Mouse (Mus musculus): ENCODE data around the gene Srbd1. TPM values are rescaled to one million over a fixed set of nuclear protein-coding genes. Genes with fewer than 3 reads are reported as not detected.

Gene Srbd1
- polyA plus RNA-seq, 1 experiment from 2014 or later, result 13.3 TPM

DNA sequence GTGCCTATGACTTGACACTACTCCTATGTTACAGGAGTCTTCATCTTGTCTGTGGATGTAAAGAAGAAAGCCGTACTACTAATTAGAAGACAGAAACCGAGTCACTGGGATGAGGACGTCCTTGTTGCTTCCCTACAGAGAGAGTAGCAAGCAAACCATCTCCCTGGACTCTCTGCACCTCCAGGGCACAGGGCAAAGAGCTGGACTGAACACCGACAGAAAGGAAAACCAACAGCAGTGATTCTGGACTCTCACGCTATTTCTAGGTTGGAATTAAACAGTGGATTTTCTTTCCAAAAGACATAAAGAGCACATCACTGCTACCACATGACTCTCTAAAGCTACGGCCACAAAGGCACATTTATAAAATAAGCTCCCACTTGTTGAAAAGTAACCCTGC, 110.3 kb downstream of the Srbd1 start:
- WGBS, result 87% methylated on average over 6 of the region's 6 CpGs
- no peaks in the 10 kb centered on the region for H3K36me3 ChIP-seq (ENCODE audit: control insufficient read depth, insufficient read depth, low read length)
- no peak overlapping the region for H3K4me2 ChIP-seq (ENCODE audit: low read length)
- no peaks in the 10 kb centered on the region for H3K9me3 ChIP-seq (ENCODE audit: control insufficient read depth, low read length)
- H3K4me1 ChIP-seq (ENCODE audit: control insufficient read depth, insufficient read depth, low read depth, low read length), result no peaks in the 10 kb centered on the region
- no peaks in the 10 kb centered on the region for H3K27me3 ChIP-seq (replicated peaks; ENCODE audit: control insufficient read depth, insufficient read depth, low read length)
- H3K4me3 ChIP-seq (ENCODE audit: low read length), result no peak overlapping the region
- ATAC-seq, result no peak
- no peak overlapping the region for H3K27ac ChIP-seq (ENCODE audit: low read depth, low read length)
- no peak overlapping the region for H3K9ac ChIP-seq (ENCODE audit: low read depth, low read length)

GRCm38 (mm10) chr17:86032113-86032714, 112.8 kb downstream of the Srbd1 start:
- WGBS, result 78% methylated on average over 3 of the region's 3 CpGs
- H3K36me3 ChIP-seq (ENCODE audit: control insufficient read depth, insufficient read depth, low read length), result no peaks in the 10 kb centered on the region
- H3K9me3 ChIP-seq (ENCODE audit: control insufficient read depth, low read length), result no peaks in the 10 kb centered on the region
- H3K4me3 ChIP-seq (ENCODE audit: low read length), result no peak overlapping the region
- no peak overlapping the region for H3K9ac ChIP-seq (ENCODE audit: low read depth, low read length)
- no peaks in the 10 kb centered on the region for H3K27me3 ChIP-seq (replicated peaks; ENCODE audit: control insufficient read depth, insufficient read depth, low read length)
- no peak overlapping the region for H3K4me2 ChIP-seq (ENCODE audit: low read length)
- no peak overlapping the region for H3K27ac ChIP-seq (ENCODE audit: low read depth, low read length)
- no peaks in the 10 kb centered on the region for H3K4me1 ChIP-seq (ENCODE audit: control insufficient read depth, insufficient read depth, low read depth, low read length)
- ATAC-seq, result no peak

DNA sequence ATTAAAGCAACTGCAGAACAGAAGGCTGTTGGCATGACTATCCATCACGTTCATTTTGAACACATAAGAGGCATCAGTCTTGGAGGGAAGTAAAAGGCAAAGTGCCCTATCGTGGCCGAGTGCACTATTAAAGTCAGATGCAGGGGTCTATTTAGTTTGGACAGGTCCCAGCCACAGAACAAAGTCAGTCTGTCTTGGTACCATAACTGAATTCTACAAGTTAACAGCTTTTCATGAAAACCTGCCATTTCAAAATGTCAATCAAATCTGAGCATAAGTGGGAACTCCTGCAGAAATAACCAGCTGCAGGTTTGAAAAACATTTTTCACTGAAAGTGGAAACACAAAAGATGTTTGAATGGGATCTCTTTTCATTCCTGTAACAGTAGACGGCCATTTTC, 115.0 kb downstream of the Srbd1 start:
- Histone ChIP-seq H3K27me3 (replicated peaks; ENCODE audit: control insufficient read depth, insufficient read depth, low read length) (no peaks in the 10 kb centered on the region), H3K4me2 (ENCODE audit: low read length) (no peak overlapping the region), H3K4me3 (ENCODE audit: low read length) (no peak overlapping the region), H3K27ac (ENCODE audit: low read depth, low read length) (no peak overlapping the region), H3K4me1 (ENCODE audit: control insufficient read depth, insufficient read depth, low read depth, low read length) (no peaks in the 10 kb centered on the region), H3K9me3 (ENCODE audit: control insufficient read depth, low read length) (no peaks in the 10 kb centered on the region), H3K9ac (ENCODE audit: low read depth, low read length) (no peak overlapping the region), H3K36me3 (ENCODE audit: control insufficient read depth, insufficient read depth, low read length) (no peaks in the 10 kb centered on the region)
- ATAC-seq, result no peak
- 48% methylated on average over 4 of the region's 4 CpGs for WGBS

DNA sequence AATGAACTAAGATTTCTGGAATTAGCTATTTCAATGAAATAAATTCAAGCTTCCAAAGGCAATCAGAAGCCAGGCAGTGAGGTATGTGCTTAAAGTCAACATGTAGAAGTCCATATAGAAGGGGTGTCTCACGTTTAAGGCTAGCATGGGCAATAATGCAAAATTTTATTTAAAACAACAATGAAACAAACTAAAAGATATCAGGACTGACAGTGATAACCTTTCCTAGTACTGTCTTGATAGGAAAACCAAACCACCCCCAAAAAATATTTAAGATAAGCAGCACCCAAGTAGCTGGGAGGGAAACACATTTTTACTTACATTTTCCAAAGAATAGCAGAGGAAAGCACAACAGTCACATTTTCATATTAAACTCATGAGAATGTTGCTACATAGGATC, 115.8 kb downstream of the Srbd1 start:
- no peaks in the 10 kb centered on the region for H3K9me3 ChIP-seq (ENCODE audit: control insufficient read depth, low read length)
- ATAC-seq, result no peak
- no peak overlapping the region for H3K9ac ChIP-seq (ENCODE audit: low read depth, low read length)
- H3K4me3 ChIP-seq (ENCODE audit: low read length), result no peak overlapping the region
- no peaks in the 10 kb centered on the region for H3K36me3 ChIP-seq (ENCODE audit: control insufficient read depth, insufficient read depth, low read length)
- no peaks in the 10 kb centered on the region for H3K27me3 ChIP-seq (replicated peaks; ENCODE audit: control insufficient read depth, insufficient read depth, low read length)
- WGBS, result 86% methylated on average over 1 of the region's 1 CpGs
- H3K27ac ChIP-seq (ENCODE audit: low read depth, low read length), result no peak overlapping the region
- no peaks in the 10 kb centered on the region for H3K4me1 ChIP-seq (ENCODE audit: control insufficient read depth, insufficient read depth, low read depth, low read length)
- H3K4me2 ChIP-seq (ENCODE audit: low read length), result no peak overlapping the region

- no peaks in the 10 kb centered on the region for H3K36me3 ChIP-seq (ENCODE audit: control insufficient read depth, insufficient read depth, low read length)
- no peak overlapping the region for H3K9ac ChIP-seq (ENCODE audit: low read depth, low read length)
- no peak overlapping the region for H3K27ac ChIP-seq (ENCODE audit: low read depth, low read length)
- H3K27me3 ChIP-seq (replicated peaks; ENCODE audit: control insufficient read depth, insufficient read depth, low read length), result no peaks in the 10 kb centered on the region
- 87% methylated on average over 4 of the region's 4 CpGs for WGBS
- no peak overlapping the region for H3K4me2 ChIP-seq (ENCODE audit: low read length)
- H3K4me3 ChIP-seq (ENCODE audit: low read length), result no peak overlapping the region
- no peaks in the 10 kb centered on the region for H3K9me3 ChIP-seq (ENCODE audit: control insufficient read depth, low read length)
- ATAC-seq, result no peak
- H3K4me1 ChIP-seq (ENCODE audit: control insufficient read depth, insufficient read depth, low read depth, low read length), result no peaks in the 10 kb centered on the region
Observed at GRCm38 (mm10) chr17:86027577-86028199, 117.3 kb downstream of the Srbd1 start.

DNA sequence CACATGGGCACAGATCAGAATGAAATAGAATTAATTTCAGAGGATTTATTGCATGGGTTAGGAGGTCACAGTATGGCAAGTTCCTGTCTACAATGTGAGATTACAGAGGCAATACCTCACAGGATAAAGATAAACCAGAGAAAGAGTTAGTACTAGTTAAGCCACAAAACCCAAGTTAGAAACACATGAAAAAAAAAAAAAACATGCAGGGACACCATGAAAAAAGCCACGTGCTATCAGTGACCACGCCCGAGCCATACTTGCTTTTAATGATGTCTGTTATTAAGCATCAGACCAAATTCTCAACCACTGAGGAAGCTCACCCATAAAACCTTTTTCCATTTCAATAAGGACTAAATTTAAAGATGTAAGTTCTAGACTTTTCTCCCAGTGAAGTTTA, 120.4 kb downstream of the Srbd1 start:
- no peaks in the 10 kb centered on the region for H3K27me3 ChIP-seq (replicated peaks; ENCODE audit: control insufficient read depth, insufficient read depth, low read length)
- WGBS, result 89% methylated on average over 3 of the region's 3 CpGs
- ATAC-seq, result no peak
- no peak overlapping the region for H3K4me3 ChIP-seq (ENCODE audit: low read length)
- no peak overlapping the region for H3K27ac ChIP-seq (ENCODE audit: low read depth, low read length)
- no peak overlapping the region for H3K4me2 ChIP-seq (ENCODE audit: low read length)
- no peaks in the 10 kb centered on the region for H3K4me1 ChIP-seq (ENCODE audit: control insufficient read depth, insufficient read depth, low read depth, low read length)
- no peaks in the 10 kb centered on the region for H3K36me3 ChIP-seq (ENCODE audit: control insufficient read depth, insufficient read depth, low read length)
- H3K9me3 ChIP-seq (ENCODE audit: control insufficient read depth, low read length), result 0 out of 2 replicates have a peak, but pooled peaks cover 2% of the 10 kb centered on the region
- H3K9ac ChIP-seq (ENCODE audit: low read depth, low read length), result no peak overlapping the region

GRCm38 (mm10) chr17:86022366-86022765, 122.6 kb downstream of the Srbd1 start:
- H3K9me3 ChIP-seq (ENCODE audit: control insufficient read depth, low read length), result peaks cover 5% of the 10 kb centered on the region; the same call in 1 of the 2 replicates
- no peaks in the 10 kb centered on the region for H3K27me3 ChIP-seq (replicated peaks; ENCODE audit: control insufficient read depth, insufficient read depth, low read length)
- no peak overlapping the region for H3K27ac ChIP-seq (ENCODE audit: low read depth, low read length)
- no peaks in the 10 kb centered on the region for H3K4me1 ChIP-seq (ENCODE audit: control insufficient read depth, insufficient read depth, low read depth, low read length)
- no peak overlapping the region for H3K4me2 ChIP-seq (ENCODE audit: low read length)
- no peak overlapping the region for H3K4me3 ChIP-seq (ENCODE audit: low read length)
- no peaks in the 10 kb centered on the region for H3K36me3 ChIP-seq (ENCODE audit: control insufficient read depth, insufficient read depth, low read length)
- 59% methylated on average over 4 of the region's 4 CpGs for WGBS
- no peak for ATAC-seq
- no peak overlapping the region for H3K9ac ChIP-seq (ENCODE audit: low read depth, low read length)

- no peak overlapping the region for H3K4me3 ChIP-seq (ENCODE audit: low read length)
- H3K36me3 ChIP-seq (ENCODE audit: control insufficient read depth, insufficient read depth, low read length), result no peaks in the 10 kb centered on the region
- whole genome bisulfite sequencing, result 84% methylated on average over 1 of the region's 1 CpGs
Observed at GRCm38 (mm10) chr17:86021815-86022214, 123.2 kb downstream of the Srbd1 start.

GRCm38 (mm10) chr17:86021231-86021630, 123.7 kb downstream of the Srbd1 start:
- no peaks in the 10 kb centered on the region for H3K27me3 ChIP-seq (replicated peaks; ENCODE audit: control insufficient read depth, insufficient read depth, low read length)
- no peaks in the 10 kb centered on the region for H3K4me1 ChIP-seq (ENCODE audit: control insufficient read depth, insufficient read depth, low read depth, low read length)
- no peak for ATAC-seq
- H3K4me2 ChIP-seq (ENCODE audit: low read length), result no peak overlapping the region
- no peaks in the 10 kb centered on the region for H3K36me3 ChIP-seq (ENCODE audit: control insufficient read depth, insufficient read depth, low read length)
- peaks cover 5% of the 10 kb centered on the region; the same call in 1 of the 2 replicates for H3K9me3 ChIP-seq (ENCODE audit: control insufficient read depth, low read length)
- H3K4me3 ChIP-seq (ENCODE audit: low read length), result no peak overlapping the region
- 93% methylated on average over 5 of the region's 5 CpGs for WGBS
- H3K9ac ChIP-seq (ENCODE audit: low read depth, low read length), result no peak overlapping the region
- H3K27ac ChIP-seq (ENCODE audit: low read depth, low read length), result no peak overlapping the region

More at GRCm38 (mm10) chr17:86021815-86022214, 123.2 kb downstream of the Srbd1 start:
- H3K4me1 ChIP-seq (ENCODE audit: control insufficient read depth, insufficient read depth, low read depth, low read length), result no peaks in the 10 kb centered on the region
- H3K9me3 ChIP-seq (ENCODE audit: control insufficient read depth, low read length), result peaks cover 5% of the 10 kb centered on the region; the same call in 1 of the 2 replicates
- H3K27ac ChIP-seq (ENCODE audit: low read depth, low read length), result no peak overlapping the region
- H3K27me3 ChIP-seq (replicated peaks; ENCODE audit: control insufficient read depth, insufficient read depth, low read length), result no peaks in the 10 kb centered on the region
- H3K9ac ChIP-seq (ENCODE audit: low read depth, low read length), result no peak overlapping the region
- H3K4me2 ChIP-seq (ENCODE audit: low read length), result no peak overlapping the region
- ATAC-seq, result no peak
